Mouse (Mus musculus): ENCODE data around the gene Adam17. TPM values are rescaled to one million over a fixed set of nuclear protein-coding genes. Genes with fewer than 3 reads are reported as not detected.
"Not testable (repeated sequence)": the region's sequence is repeated elsewhere in the genome, so short reads cannot be mapped to it uniquely, and the experiment has no call there.

The Adam17 gene
- polyA plus RNA-seq, 1 experiment from 2014 or later, result 39.8 TPM

GRCm38 (mm10) chr12:21402771-21403170 lies 29.3 kb upstream of the Adam17 start:
- Histone ChIP-seq H3K4me2 (ENCODE audit: low read depth, low read length) (no peak overlapping the region), H3K4me3 (ENCODE audit: low read depth, low read length) (no peak overlapping the region), H3K27me3 (replicated peaks; ENCODE audit: control insufficient read depth, insufficient read depth, low read length) (no peaks in the 10 kb centered on the region), H3K4me1 (ENCODE audit: control insufficient read depth, insufficient read depth, low read length) (no peaks in the 10 kb centered on the region), H3K9me3 (ENCODE audit: control insufficient read depth, low read length) (peaks cover under 1% of the 10 kb centered on the region; the same call in 1 of the 2 replicates), H3K9ac (ENCODE audit: low read depth, low read length) (no peak overlapping the region), H3K27ac (replicated peaks; ENCODE audit: low read depth, low read length) (no peak overlapping the region), H3K36me3 (ENCODE audit: control insufficient read depth, insufficient read depth, low read length) (peaks cover 70% of the 10 kb centered on the region)
- no peak for ATAC-seq (ENCODE audit: low read depth)
- DNase-seq (ENCODE audit: low spot score), result no peak
- 92% methylated on average over 5 of the region's 5 CpGs for WGBS

- Histone ChIP-seq H3K4me2 (ENCODE audit: low read depth, low read length) (no peak overlapping the region), H3K4me3 (ENCODE audit: low read depth, low read length) (no peak overlapping the region), H3K36me3 (ENCODE audit: control insufficient read depth, insufficient read depth, low read length) (peaks cover 44% of the 10 kb centered on the region), H3K27me3 (replicated peaks; ENCODE audit: control insufficient read depth, insufficient read depth, low read length) (no peaks in the 10 kb centered on the region), H3K9ac (ENCODE audit: low read depth, low read length) (no peak overlapping the region), H3K4me1 (ENCODE audit: control insufficient read depth, insufficient read depth, low read length) (no peaks in the 10 kb centered on the region), H3K9me3 (ENCODE audit: control insufficient read depth, low read length) (no peaks in the 10 kb centered on the region), H3K27ac (replicated peaks; ENCODE audit: low read depth, low read length) (no peak overlapping the region)
- ATAC-seq (ENCODE audit: low read depth) (no peak), DNase-seq (ENCODE audit: low spot score) (no peak)
- WGBS, result 91% methylated on average over 2 of the region's 2 CpGs
Observed at GRCm38 (mm10) chr12:21386201-21386600, 12.8 kb upstream of the Adam17 start.

GRCm38 (mm10) chr12:21378765-21379346 lies 5.4 kb upstream of the Adam17 start:
- H3K9ac ChIP-seq (ENCODE audit: low read depth, low read length); H3K4me3 ChIP-seq (ENCODE audit: low read depth, low read length); DNase-seq (ENCODE audit: low spot score); H3K9me3 ChIP-seq (ENCODE audit: control insufficient read depth, low read length); H3K27ac ChIP-seq (replicated peaks; ENCODE audit: low read depth, low read length); H3K4me1 ChIP-seq (ENCODE audit: control insufficient read depth, insufficient read depth, low read length); H3K4me2 ChIP-seq (ENCODE audit: low read depth, low read length); ATAC-seq (ENCODE audit: low read depth); H3K36me3 ChIP-seq (ENCODE audit: control insufficient read depth, insufficient read depth, low read length); H3K27me3 ChIP-seq (replicated peaks; ENCODE audit: control insufficient read depth, insufficient read depth, low read length): not testable (repeated sequence)
- WGBS, result 73% methylated on average over 6 of the region's 6 CpGs

- Histone ChIP-seq H3K4me3 (ENCODE audit: low read depth, low read length) (no peak overlapping the region), H3K36me3 (ENCODE audit: control insufficient read depth, insufficient read depth, low read length) (no peaks in the 10 kb centered on the region), H3K4me2 (ENCODE audit: low read depth, low read length) (no peak overlapping the region), H3K9ac (ENCODE audit: low read depth, low read length) (no peak overlapping the region), H3K27me3 (replicated peaks; ENCODE audit: control insufficient read depth, insufficient read depth, low read length) (no peaks in the 10 kb centered on the region), H3K27ac (replicated peaks; ENCODE audit: low read depth, low read length) (no peak overlapping the region), H3K9me3 (ENCODE audit: control insufficient read depth, low read length) (no peaks in the 10 kb centered on the region), H3K4me1 (ENCODE audit: control insufficient read depth, insufficient read depth, low read length) (no peaks in the 10 kb centered on the region)
- WGBS, result 36% methylated on average over 3 of the region's 3 CpGs
- DNase-seq (ENCODE audit: low spot score) (no peak), ATAC-seq (ENCODE audit: low read depth) (no peak)
Observed at GRCm38 (mm10) chr12:21375376-21376157, 2.1 kb upstream of the Adam17 start.

- H3K27me3 ChIP-seq (replicated peaks; ENCODE audit: control insufficient read depth, insufficient read depth, low read length), result no peaks in the 10 kb centered on the region
- H3K36me3 ChIP-seq (ENCODE audit: control insufficient read depth, insufficient read depth, low read length), result no peaks in the 10 kb centered on the region
- peak overlapping the region; percentile 76 for H3K4me2 ChIP-seq (ENCODE audit: low read depth, low read length)
- peak overlapping the region; percentile 96 for H3K27ac ChIP-seq (replicated peaks; ENCODE audit: low read depth, low read length)
- 6% methylated on average over 15 of the region's 24 CpGs for WGBS
- no peaks in the 10 kb centered on the region for H3K4me1 ChIP-seq (ENCODE audit: control insufficient read depth, insufficient read depth, low read length)
- ATAC-seq (ENCODE audit: low read depth) (peak; percentile 64), DNase-seq (ENCODE audit: low spot score) (no peak)
- H3K9me3 ChIP-seq (ENCODE audit: control insufficient read depth, low read length), result no peaks in the 10 kb centered on the region
- H3K4me3 ChIP-seq (ENCODE audit: low read depth, low read length), result peak overlapping the region; percentile 82
- peak overlapping the region; percentile 85 for H3K9ac ChIP-seq (ENCODE audit: low read depth, low read length)
Observed at GRCm38 (mm10) chr12:21373820-21374475, 516 bp upstream of the Adam17 start.

GRCm38 (mm10) chr12:21370035-21370611 lies 3.3 kb downstream of the Adam17 start:
- H3K27ac ChIP-seq (replicated peaks; ENCODE audit: low read depth, low read length), result no peak overlapping the region
- no peak overlapping the region for H3K9ac ChIP-seq (ENCODE audit: low read depth, low read length)
- H3K27me3 ChIP-seq (replicated peaks; ENCODE audit: control insufficient read depth, insufficient read depth, low read length), result no peaks in the 10 kb centered on the region
- H3K36me3 ChIP-seq (ENCODE audit: control insufficient read depth, insufficient read depth, low read length), result no peaks in the 10 kb centered on the region
- H3K4me1 ChIP-seq (ENCODE audit: control insufficient read depth, insufficient read depth, low read length), result no peaks in the 10 kb centered on the region
- no peaks in the 10 kb centered on the region for H3K9me3 ChIP-seq (ENCODE audit: control insufficient read depth, low read length)
- H3K4me3 ChIP-seq (ENCODE audit: low read depth, low read length), result no peak overlapping the region
- no peak overlapping the region for H3K4me2 ChIP-seq (ENCODE audit: low read depth, low read length)
- ATAC-seq (ENCODE audit: low read depth), result no peak
- 96% methylated on average over 1 of the region's 1 CpGs for WGBS
- DNase-seq (ENCODE audit: low spot score), result no peak

GRCm38 (mm10) chr12:21369087-21369410 lies 4.4 kb downstream of the Adam17 start:
- H3K27me3 ChIP-seq (replicated peaks; ENCODE audit: control insufficient read depth, insufficient read depth, low read length), result no peaks in the 10 kb centered on the region
- no peak overlapping the region for H3K9ac ChIP-seq (ENCODE audit: low read depth, low read length)
- no peaks in the 10 kb centered on the region for H3K4me1 ChIP-seq (ENCODE audit: control insufficient read depth, insufficient read depth, low read length)
- H3K4me2 ChIP-seq (ENCODE audit: low read depth, low read length), result no peak overlapping the region
- H3K27ac ChIP-seq (replicated peaks; ENCODE audit: low read depth, low read length), result no peak overlapping the region
- no peak for DNase-seq (ENCODE audit: low spot score)
- no peaks in the 10 kb centered on the region for H3K9me3 ChIP-seq (ENCODE audit: control insufficient read depth, low read length)
- no peak overlapping the region for H3K4me3 ChIP-seq (ENCODE audit: low read depth, low read length)
- no peaks in the 10 kb centered on the region for H3K36me3 ChIP-seq (ENCODE audit: control insufficient read depth, insufficient read depth, low read length)
- WGBS, result 92% methylated on average over 5 of the region's 5 CpGs
- no peak for ATAC-seq (ENCODE audit: low read depth)

- no peak overlapping the region for H3K9ac ChIP-seq (ENCODE audit: low read depth, low read length)
- H3K27me3 ChIP-seq (replicated peaks; ENCODE audit: control insufficient read depth, insufficient read depth, low read length), result no peaks in the 10 kb centered on the region
- DNase-seq (ENCODE audit: low spot score), result no peak
- H3K27ac ChIP-seq (replicated peaks; ENCODE audit: low read depth, low read length), result no peak overlapping the region
- no peak overlapping the region for H3K4me2 ChIP-seq (ENCODE audit: low read depth, low read length)
- no peaks in the 10 kb centered on the region for H3K4me1 ChIP-seq (ENCODE audit: control insufficient read depth, insufficient read depth, low read length)
- H3K4me3 ChIP-seq (ENCODE audit: low read depth, low read length), result no peak overlapping the region
- ATAC-seq (ENCODE audit: low read depth), result no peak
- WGBS, result 95% methylated on average over 9 of the region's 9 CpGs
- no peaks in the 10 kb centered on the region for H3K9me3 ChIP-seq (ENCODE audit: control insufficient read depth, low read length)
- H3K36me3 ChIP-seq (ENCODE audit: control insufficient read depth, insufficient read depth, low read length), result no peaks in the 10 kb centered on the region
Observed at GRCm38 (mm10) chr12:21368376-21369086, 4.9 kb downstream of the Adam17 start.

Data from embryonic facial prominence, embryonic 14.5 days (tissue).